Mouse (Mus musculus): ENCODE results near the gene Cactin. TPM values are rescaled to one million over a fixed set of nuclear protein-coding genes. Genes with fewer than 3 reads are reported as not detected.

Gene Cactin
- polyA plus RNA-seq, 1 experiment from 2014 or later = 32.5 TPM

DNA sequence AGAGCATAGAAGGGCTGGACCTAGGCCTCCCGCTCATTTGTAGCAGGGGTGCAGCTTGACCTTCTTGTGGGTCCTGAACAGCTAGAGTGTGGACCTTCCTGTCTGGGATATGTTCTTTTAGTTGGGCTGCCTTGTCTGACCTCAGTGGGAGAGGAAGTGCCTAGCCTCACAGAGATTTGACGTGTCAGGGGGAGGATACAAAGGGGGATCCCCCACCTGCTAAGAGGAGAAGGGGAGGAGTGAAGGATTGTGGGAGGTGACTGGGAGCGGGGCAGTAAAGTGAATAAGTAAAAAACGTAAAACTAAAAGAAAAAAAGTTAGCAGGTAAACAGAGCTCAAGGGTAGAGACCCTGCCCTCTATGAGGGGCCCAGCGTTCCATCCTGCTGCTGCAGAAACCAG lies 11.3 kb upstream of the Cactin start:
- WGBS = 88% methylated on average over 5 of the region's 5 CpGs
- ATAC-seq (ENCODE audit: low read depth) = no peak
- no peaks in the 10 kb centered on the region for H3K27me3 ChIP-seq

DNA sequence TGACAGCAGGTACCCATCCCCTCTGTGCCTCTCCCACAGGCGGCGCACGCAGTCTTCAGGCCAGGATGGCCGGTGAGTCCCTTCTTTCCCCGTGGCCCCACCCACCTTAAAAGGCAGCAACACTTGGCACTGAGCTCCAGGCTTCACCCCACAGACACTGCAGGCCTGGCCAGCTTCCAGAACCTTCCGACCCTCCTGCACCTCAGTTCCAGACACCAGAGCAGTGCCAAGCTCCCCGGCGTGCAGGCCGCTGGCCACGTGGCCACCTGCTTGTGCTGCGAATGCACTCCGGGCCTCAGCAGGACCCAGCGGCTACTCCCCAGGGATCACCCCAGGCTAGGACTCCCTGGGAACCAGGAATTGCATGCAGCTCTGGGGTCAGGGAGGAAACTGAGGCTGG lies 7.3 kb upstream of the Cactin start:
- Histone ChIP-seq H3K27me3 (no peaks in the 10 kb centered on the region), H3K9me3 (no peaks in the 10 kb centered on the region), H3K4me1 (replicated peaks) (peaks cover 9% of the 10 kb centered on the region; the same call in 1 of the 2 replicates), H3K4me3 (no peak overlapping the region), H3K27ac (replicated peaks) (no peak overlapping the region), H3K36me3 (peaks cover 98% of the 10 kb centered on the region), H3K4me2 (no peak overlapping the region), H3K9ac (no peak overlapping the region)
- 93% methylated on average over 13 of the region's 13 CpGs for WGBS
- no peak for ATAC-seq (ENCODE audit: low read depth)

More for the DNA sequence above, 11.3 kb upstream of the Cactin start:
- Histone ChIP-seq H3K36me3 (peaks cover 91% of the 10 kb centered on the region), H3K27ac (replicated peaks) (no peak overlapping the region), H3K9ac (no peak overlapping the region), H3K4me1 (replicated peaks) (no peaks in the 10 kb centered on the region), H3K4me2 (no peak overlapping the region), H3K9me3 (no peaks in the 10 kb centered on the region), H3K4me3 (no peak overlapping the region)

DNA sequence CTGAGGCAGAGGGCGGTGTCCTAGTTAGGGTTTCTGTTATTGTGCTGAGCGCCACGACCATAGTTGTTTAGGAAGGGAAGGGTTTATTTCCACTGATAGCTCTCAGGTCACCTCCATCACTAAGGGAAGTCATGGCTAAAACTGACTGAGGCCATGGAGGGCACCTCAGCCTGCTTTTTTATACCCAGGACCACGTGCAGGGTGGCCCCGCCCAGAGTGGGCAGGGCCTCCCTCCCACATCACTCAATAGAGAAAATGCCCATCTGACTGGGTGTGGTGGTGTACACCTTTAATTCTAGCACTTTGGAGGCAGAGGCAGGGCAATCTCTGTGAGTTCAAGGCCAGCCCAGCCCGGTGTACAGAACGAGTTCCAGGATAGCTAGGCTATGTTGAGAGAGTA lies 6.7 kb upstream of the Cactin start:
- H3K27ac ChIP-seq (replicated peaks) = no peak overlapping the region
- H3K4me3 ChIP-seq = no peak overlapping the region
- WGBS = 86% methylated on average over 7 of the region's 7 CpGs
- H3K9ac ChIP-seq = no peak overlapping the region
- peaks cover 95% of the 10 kb centered on the region for H3K36me3 ChIP-seq
- H3K4me1 ChIP-seq (replicated peaks) = peaks cover 15% of the 10 kb centered on the region
- no peak for ATAC-seq (ENCODE audit: low read depth)
- H3K9me3 ChIP-seq = no peaks in the 10 kb centered on the region
- H3K27me3 ChIP-seq = no peaks in the 10 kb centered on the region
- no peak overlapping the region for H3K4me2 ChIP-seq

- WGBS = 91% methylated on average over 16 of the region's 16 CpGs
- no peak for ATAC-seq (ENCODE audit: low read depth)
These were observed 5.3 kb upstream of the Cactin start for GRCm38 (mm10) chr10:81315587-81315986.

DNA sequence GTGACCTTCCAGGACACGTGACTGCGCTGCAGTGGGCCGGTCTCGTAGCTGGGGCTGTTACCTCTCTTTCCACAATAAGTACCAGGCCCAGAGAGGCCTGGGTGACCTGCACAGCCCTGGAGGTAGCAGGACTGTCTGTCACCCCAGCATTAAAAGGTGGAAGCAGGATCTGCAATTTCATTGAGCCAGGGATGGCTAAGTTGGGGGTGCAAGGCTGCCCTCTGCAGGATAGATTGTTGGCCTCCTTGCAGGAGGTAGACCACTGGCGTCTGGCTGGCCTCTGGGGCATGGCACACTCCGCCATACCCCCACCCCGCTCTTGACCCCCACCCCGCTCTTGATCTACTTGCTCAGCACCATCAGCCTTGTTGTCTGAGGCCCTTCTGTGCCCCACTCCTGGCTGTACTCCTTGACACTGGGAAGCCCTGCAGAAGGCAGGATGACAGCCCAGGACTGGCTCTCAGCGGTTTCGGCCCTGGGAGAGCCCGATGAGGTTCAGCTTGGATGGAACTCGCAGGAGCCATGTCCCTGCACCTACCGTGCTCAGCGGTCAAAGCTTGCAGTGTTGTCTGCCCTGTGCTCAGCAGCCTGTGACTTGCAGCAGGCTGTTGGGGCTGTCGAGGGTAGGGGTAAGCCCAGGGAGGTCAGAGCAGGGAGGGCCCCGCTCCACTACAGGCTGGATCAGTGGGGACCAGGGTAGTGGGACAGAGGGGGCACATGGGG lies 4.4 kb upstream of the Cactin start:
- Histone ChIP-seq H3K36me3 (peaks cover 72% of the 10 kb centered on the region), H3K4me1 (replicated peaks) (peaks cover 25% of the 10 kb centered on the region), H3K4me2 (peak overlapping the region; percentile 27; the same call in 1 of the 2 replicates), H3K27ac (replicated peaks) (no peak overlapping the region), H3K27me3 (no peaks in the 10 kb centered on the region), H3K9ac (0 out of 2 replicates have a peak overlapping the region, but pooled peaks have one; percentile 1), H3K9me3 (no peaks in the 10 kb centered on the region), H3K4me3 (0 out of 2 replicates have a peak overlapping the region, but pooled peaks have one; percentile 9)
- ATAC-seq (ENCODE audit: low read depth) = no peak
- WGBS = 49% methylated on average over 16 of the region's 16 CpGs

More at GRCm38 (mm10) chr10:81315587-81315986, 5.3 kb upstream of the Cactin start:
- Histone ChIP-seq H3K9ac (no peak overlapping the region), H3K36me3 (peaks cover 81% of the 10 kb centered on the region), H3K4me1 (replicated peaks) (peaks cover 24% of the 10 kb centered on the region), H3K27ac (replicated peaks) (no peak overlapping the region), H3K4me2 (no peak overlapping the region), H3K4me3 (no peak overlapping the region), H3K27me3 (no peaks in the 10 kb centered on the region), H3K9me3 (no peaks in the 10 kb centered on the region)

DNA sequence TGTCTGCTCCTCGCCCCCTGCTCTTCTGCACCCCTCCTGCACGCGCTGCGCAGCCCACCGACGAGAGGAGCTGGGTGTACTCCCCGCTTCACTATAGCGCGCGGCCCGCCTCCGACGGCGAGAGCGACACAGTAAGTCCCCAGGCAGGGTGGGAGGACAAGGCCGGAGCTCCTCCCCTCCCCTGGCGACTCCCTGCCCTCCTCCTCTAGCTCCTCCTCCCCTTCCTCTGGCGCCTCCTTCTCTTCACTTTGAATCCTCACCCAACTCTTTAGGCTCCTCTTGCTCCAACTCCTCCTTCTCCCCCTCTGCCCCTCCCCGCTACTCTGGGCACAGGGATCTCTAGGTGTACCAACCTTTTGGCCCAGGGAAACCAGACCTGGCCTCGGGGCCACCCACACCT lies 3.6 kb upstream of the Cactin start:
- H3K9me3 ChIP-seq = no peaks in the 10 kb centered on the region
- 0 out of 2 replicates have a peak overlapping the region, but pooled peaks have one; percentile 1 for H3K9ac ChIP-seq
- 13% methylated on average over 20 of the region's 20 CpGs for WGBS
- no peak for ATAC-seq (ENCODE audit: low read depth)
- no peak overlapping the region for H3K27ac ChIP-seq (replicated peaks)
- peak overlapping the region; percentile 27; the same call in 1 of the 2 replicates for H3K4me2 ChIP-seq
- 0 out of 2 replicates have a peak overlapping the region, but pooled peaks have one; percentile 9 for H3K4me3 ChIP-seq
- H3K27me3 ChIP-seq = no peaks in the 10 kb centered on the region
- peaks cover 33% of the 10 kb centered on the region for H3K4me1 ChIP-seq (replicated peaks)
- H3K36me3 ChIP-seq = peaks cover 66% of the 10 kb centered on the region

DNA sequence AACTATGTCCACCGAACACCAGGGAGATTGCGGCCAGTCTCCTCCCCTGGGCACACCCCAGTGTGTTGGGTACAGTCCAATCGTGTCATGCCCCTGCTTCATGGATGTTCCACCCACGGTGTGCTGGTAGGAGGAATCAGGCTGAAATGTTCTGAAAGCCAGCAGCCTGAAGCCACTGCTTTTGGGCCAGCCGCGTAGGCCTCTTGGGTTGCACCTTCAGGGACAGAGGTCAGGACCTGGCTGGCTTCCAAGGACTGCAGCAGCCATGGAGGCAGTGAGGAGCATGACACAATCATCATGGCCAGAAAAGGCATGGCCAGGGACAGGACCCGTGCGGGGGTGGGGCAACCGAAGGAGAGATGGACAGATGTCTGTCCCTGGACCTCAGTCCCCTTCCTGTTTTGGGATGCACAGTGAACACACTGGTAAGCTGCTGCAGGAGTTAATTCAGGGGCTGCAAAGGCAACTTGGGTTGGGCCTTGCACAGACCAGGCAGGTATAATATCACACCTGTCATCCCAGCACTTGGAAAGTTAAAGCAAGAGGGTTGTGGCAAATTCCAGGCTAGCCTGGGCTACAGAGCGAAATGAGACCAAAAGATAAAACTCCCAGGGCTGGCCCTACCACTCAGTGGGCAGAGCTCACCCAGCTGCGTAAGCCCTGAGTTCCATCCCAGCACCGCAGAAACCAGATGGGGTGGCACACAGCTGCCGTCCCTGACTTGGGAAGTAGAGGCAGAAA lies 2.1 kb upstream of the Cactin start:
- 88% methylated on average over 13 of the region's 13 CpGs for WGBS
- Histone ChIP-seq H3K4me1 (replicated peaks) (peaks cover 37% of the 10 kb centered on the region), H3K9ac (peak overlapping the region; percentile 53), H3K27ac (replicated peaks) (0 out of 2 replicates have a peak overlapping the region, but pooled peaks have one; percentile 89), H3K9me3 (no peaks in the 10 kb centered on the region), H3K36me3 (peaks cover 66% of the 10 kb centered on the region), H3K4me2 (peak overlapping the region; percentile 87; the same call in 1 of the 2 replicates), H3K27me3 (no peaks in the 10 kb centered on the region), H3K4me3 (peak overlapping the region; percentile 90; the same call in 1 of the 2 replicates)
- no peak for ATAC-seq (ENCODE audit: low read depth)

- Histone ChIP-seq H3K9me3 (no peaks in the 10 kb centered on the region), H3K27ac (replicated peaks) (peak overlapping the region; percentile 89), H3K4me1 (replicated peaks) (peaks cover 37% of the 10 kb centered on the region), H3K36me3 (peaks cover 66% of the 10 kb centered on the region), H3K4me3 (peak overlapping the region; percentile 90), H3K4me2 (peak overlapping the region; percentile 87), H3K27me3 (no peaks in the 10 kb centered on the region), H3K9ac (peak overlapping the region; percentile 53)
- ATAC-seq (ENCODE audit: low read depth) = no peak
- 33% methylated on average over 8 of the region's 8 CpGs for WGBS
These were observed 1.6 kb upstream of the Cactin start for GRCm38 (mm10) chr10:81319330-81319699.

- H3K4me1 ChIP-seq (replicated peaks) = peaks cover 37% of the 10 kb centered on the region
- peak overlapping the region; percentile 90 for H3K4me3 ChIP-seq
- no peaks in the 10 kb centered on the region for H3K27me3 ChIP-seq
- peak; percentile 44 for ATAC-seq (ENCODE audit: low read depth)
- H3K36me3 ChIP-seq = peaks cover 66% of the 10 kb centered on the region
- under 1% methylated on average over 38 of the region's 38 CpGs for WGBS
- peak overlapping the region; percentile 53 for H3K9ac ChIP-seq
- H3K9me3 ChIP-seq = no peaks in the 10 kb centered on the region
- peak overlapping the region; percentile 87 for H3K4me2 ChIP-seq
- H3K27ac ChIP-seq (replicated peaks) = peak overlapping the region; percentile 89
These were observed 958 bp upstream of the Cactin start for GRCm38 (mm10) chr10:81319741-81320549.

- Histone ChIP-seq H3K4me1 (replicated peaks) (peaks cover 36% of the 10 kb centered on the region), H3K4me3 (peak overlapping the region; percentile 90), H3K27me3 (no peaks in the 10 kb centered on the region), H3K27ac (replicated peaks) (peak overlapping the region; percentile 89), H3K4me2 (peak overlapping the region; percentile 87), H3K36me3 (peaks cover 66% of the 10 kb centered on the region), H3K9me3 (no peaks in the 10 kb centered on the region), H3K9ac (peak overlapping the region; percentile 88)
- WGBS = 3% methylated on average over 20 of the region's 20 CpGs
- peak; percentile 4 for ATAC-seq (ENCODE audit: low read depth)
These were observed 533 bp downstream of the Cactin start for GRCm38 (mm10) chr10:81321436-81321835.

DNA sequence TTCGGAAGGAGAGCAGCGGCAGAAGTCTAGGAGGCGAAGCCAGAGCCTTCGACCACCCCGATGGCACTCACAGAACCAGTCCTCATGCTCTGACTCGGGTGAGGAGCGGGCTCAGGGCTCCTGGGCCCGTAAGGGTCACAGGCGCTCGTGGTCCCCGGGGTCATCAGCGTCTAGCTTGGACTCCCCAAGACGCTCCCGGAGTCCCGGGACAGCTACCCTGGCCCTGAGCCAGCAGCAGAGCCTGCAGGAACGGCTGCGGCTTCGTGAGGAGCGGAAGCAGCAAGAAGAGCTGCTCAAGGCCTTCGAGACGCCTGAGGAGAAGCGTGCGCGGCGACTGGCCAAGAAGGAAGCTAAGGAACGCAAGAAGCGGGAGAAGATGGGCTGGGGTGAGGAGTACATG lies 1.5 kb downstream of the Cactin start:
- H3K4me2 ChIP-seq = peak overlapping the region; percentile 87
- no peaks in the 10 kb centered on the region for H3K9me3 ChIP-seq
- no peak for ATAC-seq (ENCODE audit: low read depth)
- no peak overlapping the region for H3K9ac ChIP-seq
- peaks cover 68% of the 10 kb centered on the region for H3K36me3 ChIP-seq
- peaks cover 29% of the 10 kb centered on the region for H3K4me1 ChIP-seq (replicated peaks)
- H3K4me3 ChIP-seq = peak overlapping the region; percentile 90
- H3K27me3 ChIP-seq = no peaks in the 10 kb centered on the region
- WGBS = 95% methylated on average over 27 of the region's 27 CpGs
- H3K27ac ChIP-seq (replicated peaks) = no peak overlapping the region
